Mouse (Mus musculus) T-helper 17 cell (primary cell): Measurements from ENCODE around the gene Tbc1d10c.

Experiments used
- in situ Hi-C, 2 experiments: fragments of 300-600 bp; cut with MboI, MseI; formaldehyde crosslinking; loops; 1 replicate in 1 of 2; 2 replicates in 1 of 2; pipeline ENCODE4 v1.15.1; 2025; ENCODE audit warnings: high pct_unique_total_duplicates in 2 of 2

Gene Tbc1d10c

GRCm38 (mm10) chr19:4162646-4163542, 28.2 kb downstream of the Tbc1d10c start, which contains the start of gene Rps6kb2:
Gene Rps6kb2 (minus strand): TSS chr19:4163354.
- in situ Hi-C loops: no loop called here

DNA sequence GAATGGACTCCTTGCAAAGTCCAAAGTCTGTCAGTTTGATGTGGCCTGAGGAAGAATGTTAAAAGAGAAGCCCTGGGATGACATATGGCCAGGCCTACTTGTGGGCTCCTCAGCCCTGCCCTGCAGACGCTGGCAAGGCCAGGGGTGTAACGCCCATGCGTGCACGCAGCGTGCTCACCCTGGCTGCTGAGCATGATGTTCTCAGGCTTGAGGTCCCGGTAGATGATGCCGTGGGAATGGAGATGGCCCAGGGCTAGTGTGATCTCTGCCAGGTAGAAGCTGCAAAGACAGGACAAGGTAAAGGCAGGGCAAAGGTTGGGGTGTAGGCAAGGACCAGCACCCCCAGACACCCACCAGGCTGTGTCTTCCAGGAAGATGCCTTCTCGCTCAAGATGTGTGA, 32.0 kb downstream of the Tbc1d10c start:
- in situ Hi-C loops: no loop called here

DNA sequence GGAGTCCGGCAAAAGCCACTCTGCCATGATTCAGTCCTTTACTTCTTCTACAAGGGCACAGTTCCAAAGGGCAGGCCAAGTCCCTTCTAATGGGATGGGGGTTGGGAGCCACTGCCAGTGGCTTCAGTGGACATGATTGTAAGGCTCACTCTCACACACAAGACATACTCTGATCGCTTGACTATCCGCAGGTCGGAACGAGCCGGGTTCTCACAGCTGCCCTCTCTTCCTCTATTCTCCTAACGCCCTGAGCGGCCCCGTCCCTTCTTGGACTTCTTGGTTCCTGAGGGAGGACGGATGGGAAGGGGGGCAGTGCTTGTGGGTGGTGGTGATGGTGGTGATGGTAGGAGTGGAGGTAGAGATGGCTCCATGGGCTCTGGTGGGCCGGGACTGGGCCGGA, 34.3 kb downstream of the Tbc1d10c start:
- in situ Hi-C loops: no loop called here

GRCm38 (mm10) chr19:4156073-4156579, 35.0 kb downstream of the Tbc1d10c start:
- in situ Hi-C loops: no loop called here

GRCm38 (mm10) chr19:4155223-4156072, 35.6 kb downstream of the Tbc1d10c start:
- in situ Hi-C loops: no loop called here

- in situ Hi-C loops: loop anchor here in 1 of 2 experiments (5.0 kb wide), 1 partner anchor 57 kb away; the partner anchor contains the start of genes Cdk2ap2 and Pitpnm1
Measured at GRCm38 (mm10) chr19:4154437-4155222, 36.5 kb downstream of the Tbc1d10c start.

GRCm38 (mm10) chr19:4153232-4153654, 37.8 kb downstream of the Tbc1d10c start, which contains the start of gene Ptprcap:
Gene Ptprcap (plus strand): TSS chr19:4153604.
- in situ Hi-C loops: loop anchor here in 1 of 2 experiments (5.0 kb wide), 1 partner anchor 56 kb away; the partner anchor contains the start of genes Cdk2ap2 and Pitpnm1

- in situ Hi-C loops: loop anchor here in 1 of 2 experiments (5.0 kb wide), 1 partner anchor 55 kb away; the partner anchor contains the start of genes Cdk2ap2 and Pitpnm1
Measured at GRCm38 (mm10) chr19:4152445-4153231, 38.4 kb downstream of the Tbc1d10c start.

GRCm38 (mm10) chr19:4151898-4152297, 39.2 kb downstream of the Tbc1d10c start:
- in situ Hi-C loops: loop anchor here in 1 of 2 experiments (5.0 kb wide), 1 partner anchor 55 kb away; the partner anchor contains the start of genes Cdk2ap2 and Pitpnm1

GRCm38 (mm10) chr19:4151488-4151860, 39.6 kb downstream of the Tbc1d10c start:
- in situ Hi-C loops: loop anchor here in 1 of 2 experiments (5.0 kb wide), 1 partner anchor 54 kb away; the partner anchor contains the start of genes Cdk2ap2 and Pitpnm1

DNA sequence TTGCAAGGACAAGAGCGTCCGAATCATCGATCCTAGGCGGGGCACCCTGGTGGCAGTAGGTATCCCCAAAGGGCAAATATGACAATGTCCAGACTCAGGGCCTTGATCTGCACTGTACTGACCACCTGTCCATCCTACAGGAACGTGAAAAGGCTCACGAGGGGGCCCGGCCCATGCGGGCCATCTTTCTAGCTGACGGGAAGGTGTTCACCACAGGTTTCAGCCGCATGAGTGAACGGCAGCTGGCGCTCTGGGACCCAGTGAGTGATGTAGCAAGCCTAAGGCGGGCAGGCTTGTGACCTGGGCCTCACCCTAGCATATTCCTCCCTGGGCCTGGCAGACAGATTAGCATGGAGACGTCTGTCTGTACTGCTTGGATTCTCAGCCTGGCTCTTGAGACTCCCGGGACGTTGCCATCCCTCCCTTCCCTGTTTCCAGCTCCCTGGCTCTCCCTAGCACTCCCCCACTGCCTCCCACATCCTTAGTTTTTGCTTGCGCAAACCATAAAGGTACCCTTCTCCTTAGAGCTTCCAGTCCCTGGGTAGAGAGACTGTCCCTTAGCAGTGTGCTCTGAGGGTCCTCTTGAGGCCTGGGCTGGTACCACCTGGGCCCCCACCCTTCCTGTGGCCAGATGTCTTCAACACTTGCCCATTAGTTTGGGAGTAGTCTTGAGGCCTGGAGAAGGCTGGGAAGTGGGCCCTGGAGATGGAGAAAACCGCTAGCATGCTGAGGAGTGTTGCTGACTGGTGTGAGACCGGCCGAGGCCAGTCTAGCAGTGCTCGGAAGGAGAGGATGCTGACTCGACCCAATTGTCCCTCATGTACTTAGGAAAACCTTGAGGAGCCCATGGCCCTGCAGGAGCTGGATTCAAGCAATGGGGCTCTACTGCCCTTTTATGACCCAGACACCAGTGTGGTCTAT, 40.3 kb downstream of the Tbc1d10c start:
- in situ Hi-C loops: loop anchor here in 1 of 2 experiments (5.0 kb wide), 1 partner anchor 54 kb away; the partner anchor contains the start of genes Cdk2ap2 and Pitpnm1

DNA sequence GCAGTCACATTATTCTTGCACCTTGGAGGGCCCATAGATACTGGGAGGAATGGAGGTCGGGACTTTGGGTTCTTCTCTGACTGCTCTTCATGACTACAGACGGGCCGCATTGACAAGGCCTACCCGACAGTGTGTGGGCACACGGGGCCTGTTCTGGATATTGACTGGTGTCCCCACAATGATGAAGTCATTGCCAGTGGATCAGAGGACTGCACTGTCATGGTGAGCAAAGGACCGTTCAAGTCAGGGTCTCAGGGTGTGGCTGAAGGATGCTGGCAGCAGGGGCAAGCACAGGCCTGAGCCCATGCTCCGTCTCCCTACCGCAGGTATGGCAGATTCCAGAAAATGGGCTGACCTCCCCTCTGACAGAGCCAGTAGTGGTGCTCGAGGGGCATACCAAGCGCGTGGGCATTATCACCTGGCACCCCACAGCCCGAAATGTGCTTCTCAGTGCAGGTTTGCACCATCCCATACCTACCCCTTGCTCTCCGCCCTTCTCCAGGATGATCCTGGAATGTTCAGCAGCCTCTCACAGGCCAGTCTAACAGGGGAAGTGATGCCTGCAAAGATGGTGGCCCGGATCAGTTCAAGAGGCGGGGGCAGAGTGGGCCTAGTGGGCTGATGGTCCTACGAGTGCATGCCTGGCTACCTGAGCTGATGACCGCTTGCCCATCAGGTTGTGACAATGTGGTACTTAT, 41.2 kb downstream of the Tbc1d10c start:
- in situ Hi-C loops: loop anchor here in 1 of 2 experiments (5.0 kb wide), 1 partner anchor 53 kb away; the partner anchor contains the start of genes Cdk2ap2 and Pitpnm1

- in situ Hi-C loops: no loop called here
Measured at GRCm38 (mm10) chr19:4149283-4149682, 41.8 kb downstream of the Tbc1d10c start.

DNA sequence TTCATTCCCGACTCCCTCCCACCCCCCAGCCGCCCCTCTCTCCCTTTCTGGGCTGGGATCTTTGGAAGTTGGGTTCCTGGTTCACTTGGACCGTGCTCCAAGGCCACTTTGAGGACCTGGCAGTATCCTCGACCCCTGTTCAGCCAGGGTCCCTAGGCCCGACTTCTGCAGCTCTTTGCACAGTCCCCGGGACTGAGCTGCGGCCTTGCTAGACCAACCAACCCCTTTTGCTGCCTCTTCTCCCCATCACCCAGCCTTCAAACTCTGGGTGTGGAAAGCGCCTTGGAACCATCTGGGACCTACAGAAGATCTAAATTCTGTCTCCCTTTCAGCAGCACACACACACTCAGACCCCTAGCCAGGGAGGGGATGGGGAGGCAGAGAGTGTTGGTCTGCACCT, 42.3 kb downstream of the Tbc1d10c start:
- in situ Hi-C loops: no loop called here

- in situ Hi-C loops: no loop called here
Measured at GRCm38 (mm10) chr19:4148491-4148806, 42.6 kb downstream of the Tbc1d10c start, which contains the start of gene Coro1b. Gene Coro1b (plus strand): TSS chr19:4148619.

GRCm38 (mm10) chr19:4147782-4148490, 43.1 kb downstream of the Tbc1d10c start:
- in situ Hi-C loops: no loop called here

DNA sequence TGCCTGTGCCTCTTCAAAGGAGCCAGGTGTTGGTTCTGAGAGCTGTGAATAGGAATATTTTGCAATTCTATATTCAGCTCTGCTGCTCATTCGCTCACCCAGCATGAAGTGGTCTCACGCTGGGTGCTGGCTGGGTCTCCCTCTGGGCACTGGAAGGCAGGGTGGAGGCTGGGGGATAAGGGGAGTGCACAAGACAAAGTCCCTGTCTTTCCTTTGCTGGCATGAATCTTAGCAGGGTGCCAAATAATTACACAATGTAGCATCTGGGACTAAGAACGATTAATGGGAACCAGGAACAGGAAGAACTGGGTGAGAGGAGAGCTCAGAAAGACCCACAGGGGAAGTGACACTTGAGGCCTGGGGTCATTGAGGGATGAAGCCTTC, 44.1 kb downstream of the Tbc1d10c start:
- in situ Hi-C loops: no loop called here
